Mouse (Mus musculus) CH12.LX (cell line): ENCODE measurements around the gene Clba1. TPM values are rescaled to one million over a fixed set of nuclear protein-coding genes. Genes with fewer than 3 reads are reported as not detected.

Experiments used
- DNase-seq: peaks from one replicate; pipeline ENCODE4 v3.0.0-alpha.2; 2013; ENCODE audit errors: extremely low read depth
- H3K27ac ChIP-seq: 2 replicates; pipeline ENCODE4 v1.5.1; 2012; ENCODE audit warnings: low read depth, mild to moderate bottlenecking, control low read depth, moderate library complexity; ENCODE audit not compliant: insufficient read depth
- H3K27me3 ChIP-seq: replicated peaks from 2 replicates; pipeline ENCODE3; 2012; ENCODE audit warnings: inconsistent platforms
- H3K36me3 ChIP-seq, 2 experiments: replicated peaks in 1 of 2; 2 replicates each; pipeline versions ENCODE3 to v1.6.1; 2012; ENCODE audit warnings: inconsistent platforms in 1 of 2, low read length in 1 of 2, mild to moderate bottlenecking in 1 of 2, mixed read lengths in 1 of 2, moderate library complexity in 1 of 2; ENCODE audit not compliant: control insufficient read depth in 1 of 2, insufficient read depth in 1 of 2
- H3K4me1 ChIP-seq, 2 experiments: 2 replicates each; pipeline ENCODE4 v1.6.1; 2012; ENCODE audit warnings: inconsistent platforms in 1 of 2, moderate library complexity in 1 of 2; ENCODE audit not compliant: insufficient read depth in 2 of 2, control insufficient read depth in 1 of 2
- H3K4me2 ChIP-seq: 2 replicates; pipeline ENCODE4 v1.6.1; 2012; ENCODE audit warnings: low read depth, mild to moderate bottlenecking, control low read depth; ENCODE audit not compliant: poor library complexity, insufficient read depth, severe bottlenecking
- H3K4me3 ChIP-seq, 3 experiments: fragments of 150-350 bp in 1 of 3; sonication (generic) in 1 of 3; replicated peaks in 1 of 3; 2 replicates each; pipeline versions ENCODE3 to v1.5.1; 2011 to 2012; ENCODE audit warnings: low read depth in 2 of 3, low read length in 2 of 3, mild to moderate bottlenecking in 2 of 3, moderate library complexity in 2 of 3, control low read depth in 1 of 3, improper control_type of control experiment in 1 of 3, inconsistent platforms in 1 of 3, mixed read lengths in 1 of 3; ENCODE audit not compliant: poor library complexity in 1 of 3
- H3K79me2 ChIP-seq: replicated peaks from 2 replicates; pipeline ENCODE4 v1.6.1; 2012; ENCODE audit warnings: mild to moderate bottlenecking, moderate library complexity; ENCODE audit not compliant: control insufficient read depth, poor library complexity, insufficient read depth, severe bottlenecking; ENCODE audit errors: extremely low read depth
- H3K9ac ChIP-seq: 2 replicates; pipeline ENCODE4 v1.6.1; 2012; ENCODE audit warnings: low read depth, mild to moderate bottlenecking, control low read depth, moderate library complexity; ENCODE audit not compliant: insufficient read depth
- H3K9me3 ChIP-seq: replicated peaks from 2 replicates; pipeline ENCODE3; 2012; ENCODE audit warnings: low read length, inconsistent platforms, mixed read lengths
- BHLHE40 ChIP-seq: IDR thresholded peaks from 2 replicates; pipeline ENCODE4 v1.6.1; 2011; ENCODE audit warnings: mild to moderate bottlenecking, low read depth, low read length, improper control_type of control experiment
- CHD1 ChIP-seq: IDR thresholded peaks from 2 replicates; pipeline ENCODE4 v1.6.1; 2012; ENCODE audit warnings: low read depth, low read length, improper control_type of control experiment, inconsistent platforms
- CHD2 ChIP-seq: IDR thresholded peaks from 2 replicates; pipeline ENCODE4 v1.6.1; 2011; ENCODE audit warnings: low read length, improper control_type of control experiment
- CTCF ChIP-seq, 2 experiments: IDR thresholded peaks in 1 of 2; conservative IDR thresholded peaks in 1 of 2; 2 replicates each; pipeline ENCODE4 v1.5.1; 2011 to 2012; ENCODE audit warnings: low read depth in 2 of 2, low read length in 2 of 2, improper control_type of control experiment in 1 of 2, inconsistent platforms in 1 of 2, mild to moderate bottlenecking in 1 of 2, moderate library complexity in 1 of 2
- E2F4 ChIP-seq: IDR thresholded peaks from 2 replicates; pipeline ENCODE4 v1.6.1; 2011; ENCODE audit warnings: low read depth, low read length, improper control_type of control experiment; ENCODE audit not compliant: insufficient replicate concordance
- EP300 ChIP-seq: IDR thresholded peaks from 2 replicates; pipeline ENCODE4 v1.6.1; 2011; ENCODE audit warnings: low read length, improper control_type of control experiment
- ETS1 ChIP-seq: conservative IDR thresholded peaks from 2 replicates; pipeline ENCODE4 v1.6.1; 2012; ENCODE audit warnings: low read depth, mild to moderate bottlenecking, inconsistent platforms, low read length, improper control_type of control experiment, moderate library complexity
- GABPA ChIP-seq: IDR thresholded peaks from 2 replicates; pipeline ENCODE4 v1.6.1; 2012; ENCODE audit warnings: low read depth, low read length, improper control_type of control experiment, inconsistent platforms; ENCODE audit not compliant: insufficient replicate concordance
- HCFC1 ChIP-seq: IDR thresholded peaks from 2 replicates; pipeline ENCODE4 v1.6.1; 2012; ENCODE audit warnings: low read depth, mild to moderate bottlenecking, inconsistent platforms, low read length, improper control_type of control experiment
- JUND ChIP-seq: conservative IDR thresholded peaks from 2 replicates; pipeline ENCODE4 v1.6.1; 2011; ENCODE audit warnings: low read depth, low read length, improper control_type of control experiment
- MEF2A ChIP-seq: IDR thresholded peaks from 2 replicates; pipeline ENCODE4 v1.6.1; 2014; ENCODE audit warnings: low read depth, mild to moderate bottlenecking, inconsistent platforms, low read length, improper control_type of control experiment, borderline replicate concordance
- MXI1 ChIP-seq: IDR thresholded peaks from 2 replicates; pipeline ENCODE4 v1.6.1; 2011; ENCODE audit warnings: mild to moderate bottlenecking, low read depth, low read length, improper control_type of control experiment
- NELFE ChIP-seq: IDR thresholded peaks from 2 replicates; pipeline ENCODE4 v1.6.1; 2011; ENCODE audit warnings: low read depth, low read length, improper control_type of control experiment
- NRF1 ChIP-seq: IDR thresholded peaks from 2 replicates; pipeline ENCODE4 v1.6.1; 2014; ENCODE audit warnings: low read depth, mild to moderate bottlenecking, inconsistent platforms, low read length, improper control_type of control experiment, moderate library complexity
- PAX5 ChIP-seq: IDR thresholded peaks from 2 replicates; pipeline ENCODE4 v1.6.1; 2012; ENCODE audit warnings: low read length, inconsistent platforms, mixed read lengths
- POLR2A ChIP-seq: IDR thresholded peaks from 2 replicates; pipeline ENCODE4 v1.6.1; 2011; ENCODE audit warnings: low read depth, mild to moderate bottlenecking, improper control_type of control experiment, low read length
- RAD21 ChIP-seq: IDR thresholded peaks from 2 replicates; pipeline ENCODE4 v1.6.1; 2011; ENCODE audit warnings: low read depth, mild to moderate bottlenecking, low read length, improper control_type of control experiment, moderate library complexity
- RCOR1 ChIP-seq: conservative IDR thresholded peaks from 2 replicates; pipeline ENCODE4 v1.6.1; 2012; ENCODE audit warnings: low read depth, mild to moderate bottlenecking, inconsistent platforms, low read length, improper control_type of control experiment
- SMC3 ChIP-seq: IDR thresholded peaks from 2 replicates; pipeline ENCODE4 v1.6.1; 2011; ENCODE audit warnings: low read depth, low read length, improper control_type of control experiment
- UBTF ChIP-seq: IDR thresholded peaks from 2 replicates; pipeline ENCODE4 v1.6.1; 2012; ENCODE audit warnings: low read depth, mild to moderate bottlenecking, inconsistent platforms, low read length, improper control_type of control experiment, moderate library complexity
- USF2 ChIP-seq: conservative IDR thresholded peaks from 2 replicates; pipeline ENCODE4 v1.6.1; 2011; ENCODE audit warnings: low read depth, low read length, improper control_type of control experiment
- ZMIZ1 ChIP-seq: IDR thresholded peaks from 2 replicates; pipeline ENCODE4 v1.6.1; 2012; ENCODE audit warnings: low read depth, mild to moderate bottlenecking, inconsistent platforms, low read length, improper control_type of control experiment
- dilution Hi-C: fragments of 300-500 bp; cut with MboI; formaldehyde crosslinking; loops from 2 replicates; pipeline ENCODE4 v1.14.3; 2020; ENCODE audit warnings: low sequenced_read_pairs; ENCODE audit not compliant: extremely low pct_unique_long_range_greater_than_20kb, extremely low pct_ligation_motif_present
- in situ Hi-C: fragments of 300-500 bp; cut with MboI; formaldehyde crosslinking; loops from 3 replicates; pipeline ENCODE4 v1.14.3; 2019; ENCODE audit warnings: low sequenced_read_pairs, low pct_ligation_motif_present, low pct_unique_long_range_greater_than_20kb, mixed read lengths
- polyA plus RNA-seq: library from polyadenylated mRNA; unstranded; fragments of >175 nt; gene quantifications from 2 replicates; pipeline ENCODE4 v1.2.1, GENCODE M21; 2012; ENCODE audit warnings: low read depth; ENCODE audit not compliant: insufficient read length
- total RNA-seq, 2 experiments: library from RNA; depleted of rRNA; stranded (reverse); fragments of 300-350 nt in 1 of 2; fragments of >200 nt in 1 of 2; gene quantifications; 2 replicates each; pipeline ENCODE4 v1.2.3; 2012 to 2014

Clba1 gene
- total and polyA plus RNA-seq, 3 experiments: 2.5 to 3.5 (median 3.5) TPM

- Histone ChIP-seq H3K9me3 (peaks cover 5% of the 10 kb centered on the region), H3K9ac (no peak overlapping the region), H3K4me3 (no peak overlapping the region), H3K27ac (no peak overlapping the region), H3K4me1 (peaks cover 4 to 18% of the 10 kb centered on the region in 2 experiments), H3K27me3 (no peaks in the 10 kb centered on the region), H3K79me2 (no peaks in the 10 kb centered on the region; the same call in 1 of the 2 replicates), H3K4me2 (no peak overlapping the region), H3K36me3 (peaks cover 4 to 17% of the 10 kb centered on the region in 2 experiments)
- dilution Hi-C loops: no loop called here
- no peak for TF ChIP-seq HCFC1
- TF ChIP-seq MXI1: no peak
- TF ChIP-seq EP300: no peak
- TF ChIP-seq UBTF: no peak
- no peak for TF ChIP-seq RCOR1
- no peak for TF ChIP-seq JUND
- no peak for TF ChIP-seq CTCF (conservative IDR thresholded peaks at IDR 0.05 in 1 of 2, IDR thresholded peaks at IDR 0.05 in 1 of 2; ENCODE audit: low read depth in 2 of 2, low read length in 2 of 2)
- no peak for TF ChIP-seq USF2
- no peak for TF ChIP-seq CHD2
- no peak for TF ChIP-seq PAX5
- no peak for TF ChIP-seq BHLHE40
- no peak for TF ChIP-seq ETS1
- TF ChIP-seq RAD21: no peak
- DNase-seq: no peak
- in situ Hi-C loops: no loop called here
Observed at GRCm38 (mm10) chr12:112835046-112835445, 26.3 kb downstream of the Clba1 start.

GRCm38 (mm10) chr12:112840209-112841086, 31.7 kb downstream of the Clba1 start:
- no peak overlapping the region for H3K27ac ChIP-seq
- dilution Hi-C loops: no loop called here

More at GRCm38 (mm10) chr12:112840209-112841086, 31.7 kb downstream of the Clba1 start:
- Histone ChIP-seq H3K4me1 (no peaks in the 10 kb centered on the region), H3K9me3 (peaks cover 10% of the 10 kb centered on the region), H3K36me3 (no peaks in the 10 kb centered on the region), H3K79me2 (no peaks in the 10 kb centered on the region), H3K9ac (no peak overlapping the region), H3K4me2 (no peak overlapping the region), H3K27me3 (no peaks in the 10 kb centered on the region), H3K4me3 (no peak overlapping the region)
- TF ChIP-seq MXI1 (no peak), CHD1 (no peak), ZMIZ1 (no peak), RAD21 (no peak), POLR2A (no peak), NELFE (no peak), E2F4 (no peak), MEF2A (no peak), GABPA (no peak), SMC3 (no peak), ETS1 (no peak), NRF1 (no peak)
- in situ Hi-C loops: no loop called here
- no peak for DNase-seq
